In genomic region chr16:70724722-70725284, GRCm38 (mm10) we compare ENCODE assay signal across 14 mouse cellular contexts.
DNase-seq lines count a peak whose midpoint lies in the region; ATAC-seq and TF ChIP-seq lines count a peak whose summit lies in the region.
"Had no signal": no experiment of that assay in that cellular context is flagged by ENCODE, and none has a peak within 500 bp of the region (broad histone marks: within the 10 kb centered on the region; RNA-seq: fewer than 3 reads in every experiment).

No protein-coding gene starts in this region.

- H3K4me1 ChIP-seq in limb, embryonic 14.5 days (ENCODE audit: control insufficient read depth, insufficient read depth, low read length), result no peaks in the 10 kb centered on the region
- peaks cover 6% of the 10 kb centered on the region for H3K4me1 ChIP-seq in limb, embryonic 10.5 days
- H3K4me1 ChIP-seq in forebrain, embryonic 14.5 days (ENCODE audit: control insufficient read depth, insufficient read depth, low read length), result peaks cover 6% of the 10 kb centered on the region; the same call in 1 of the 2 replicates
- no peaks in the 10 kb centered on the region for H3K4me1 ChIP-seq in heart, adult 2 months (ENCODE audit: control insufficient read depth, insufficient read depth, low read length)
- H3K4me1 ChIP-seq: embryonic facial prominence, embryonic 12.5 days; lung, embryonic 15.5 days had no signal

- H3K4me3 ChIP-seq in limb, embryonic 14.5 days (replicated peaks; ENCODE audit: low read length), result no peak overlapping the region
- no peak overlapping the region for H3K4me3 ChIP-seq in limb, embryonic 10.5 days
- H3K4me3 ChIP-seq in forebrain, embryonic 14.5 days (ENCODE audit: low read depth, low read length), result no peak overlapping the region
- no peak overlapping the region for H3K4me3 ChIP-seq in heart, adult 2 months
- H3K4me3 ChIP-seq: embryonic facial prominence, embryonic 12.5 days; limb, embryonic 13.5 days; lung, embryonic 15.5 days had no signal

- no peak overlapping the region for H3K27ac ChIP-seq in limb, embryonic 14.5 days (replicated peaks; ENCODE audit: low read depth, low read length)
- H3K27ac ChIP-seq in limb, embryonic 10.5 days, result no peak overlapping the region
- no peak overlapping the region for H3K27ac ChIP-seq in forebrain, embryonic 14.5 days (ENCODE audit: low read depth, low read length)
- H3K27ac ChIP-seq in heart, adult 2 months, result no peak overlapping the region
- H3K27ac ChIP-seq: embryonic facial prominence, embryonic 12.5 days; limb, embryonic 13.5 days; lung, embryonic 15.5 days had no signal

- H3K9me3 ChIP-seq in limb, embryonic 14.5 days (ENCODE audit: control insufficient read depth, low read length), result no peaks in the 10 kb centered on the region
- no peaks in the 10 kb centered on the region for H3K9me3 ChIP-seq in limb, embryonic 10.5 days (replicated peaks)
- no peaks in the 10 kb centered on the region for H3K9me3 ChIP-seq in forebrain, embryonic 14.5 days (replicated peaks; ENCODE audit: control insufficient read depth, low read length)
- H3K9me3 ChIP-seq: embryonic facial prominence, embryonic 12.5 days; limb, embryonic 13.5 days; lung, embryonic 15.5 days had no signal

- ATAC-seq in limb, embryonic 14.5 days (ENCODE audit: low FRiP score, low read depth), result no peak
- peak; percentile 84 for ATAC-seq in forebrain, embryonic 14.5 days
- ATAC-seq: CD4-positive, CD25-positive, alpha-beta regulatory T cell, adult 4 months had no signal

- WGBS in limb, embryonic 14.5 days, result 56% methylated on average over 5 of the region's 5 CpGs
- WGBS in limb, embryonic 10.5 days, result 81% methylated on average over 5 of the region's 5 CpGs
- WGBS in forebrain, embryonic 14.5 days, result 3% methylated on average over 5 of the region's 5 CpGs
- 67% methylated on average over 5 of the region's 5 CpGs for WGBS in heart, adult 2 months

- H3K4me2 ChIP-seq in limb, embryonic 14.5 days (replicated peaks; ENCODE audit: low read depth, low read length, severe bottlenecking), result no peak overlapping the region
- H3K4me2 ChIP-seq in forebrain, embryonic 14.5 days (ENCODE audit: low read length), result no peak overlapping the region
- H3K4me2 ChIP-seq: embryonic facial prominence, embryonic 12.5 days; limb, embryonic 13.5 days; lung, embryonic 15.5 days had no signal

- TF ChIP-seq POLR2A in limb, embryonic 14.5 days (IDR thresholded peaks at IDR 0.05; ENCODE audit: borderline replicate concordance, extremely low read depth, insufficient read depth, insufficient read length), result no peak
- no peak for TF ChIP-seq POLR2A in heart, adult 2 months (IDR thresholded peaks at IDR 0.05; ENCODE audit: insufficient read depth, low read depth, low read length)

- H3K27me3 ChIP-seq in limb, embryonic 14.5 days (ENCODE audit: control insufficient read depth, insufficient read depth, low read length), result no peaks in the 10 kb centered on the region
- H3K27me3 ChIP-seq in limb, embryonic 10.5 days (ENCODE audit: low read depth, poor library complexity, severe bottlenecking), result no peaks in the 10 kb centered on the region
- no peaks in the 10 kb centered on the region for H3K27me3 ChIP-seq in forebrain, embryonic 14.5 days (replicated peaks; ENCODE audit: control insufficient read depth, insufficient read depth, low read length)
- no peaks in the 10 kb centered on the region for H3K27me3 ChIP-seq in heart, adult 2 months (ENCODE audit: control insufficient read depth, insufficient read depth, low read length)
- H3K27me3 ChIP-seq: embryonic facial prominence, embryonic 12.5 days; limb, embryonic 13.5 days; lung, embryonic 15.5 days had no signal

- TF ChIP-seq CTCF in heart, adult 2 months (IDR thresholded peaks at IDR 0.05), result no peak

- intact Hi-C loops in heart, adult 2 months (cut with DNase I), result no loop called here

- TF ChIP-seq EP300 in heart, adult 2 months (IDR thresholded peaks at IDR 0.05; ENCODE audit: insufficient read depth, low read depth, low read length), result no peak

- H3K9ac ChIP-seq in limb, embryonic 14.5 days (ENCODE audit: low read depth, low read length, severe bottlenecking), result no peak overlapping the region
- no peak overlapping the region for H3K9ac ChIP-seq in forebrain, embryonic 14.5 days (ENCODE audit: low read length)
- H3K9ac ChIP-seq in heart, adult 2 months (ENCODE audit: low read depth, low read length), result no peak overlapping the region
- H3K9ac ChIP-seq: embryonic facial prominence, embryonic 12.5 days; limb, embryonic 13.5 days; lung, embryonic 15.5 days had no signal

- no peaks in the 10 kb centered on the region for H3K36me3 ChIP-seq in limb, embryonic 14.5 days (ENCODE audit: control insufficient read depth, insufficient read depth, low read length)
- no peaks in the 10 kb centered on the region for H3K36me3 ChIP-seq in limb, embryonic 10.5 days
- no peaks in the 10 kb centered on the region for H3K36me3 ChIP-seq in forebrain, embryonic 14.5 days (ENCODE audit: control insufficient read depth, insufficient read depth, low read length)
- no peaks in the 10 kb centered on the region for H3K36me3 ChIP-seq in heart, adult 2 months (ENCODE audit: control insufficient read depth, insufficient read depth, low read length)
- H3K36me3 ChIP-seq: embryonic facial prominence, embryonic 12.5 days; limb, embryonic 13.5 days; lung, embryonic 15.5 days had no signal

- peak; percentile 12 for DNase-seq in limb, embryonic 14.5 days (ENCODE audit: low spot score)
- DNase-seq in limb, embryonic 10.5 days (ENCODE audit: low spot score), result no peak
- peak; percentile 92 for DNase-seq in forebrain, embryonic 14.5 days (ENCODE audit: low spot score)
- DNase-seq in mesoderm, embryonic 11.5 days (ENCODE audit: low read depth, low spot score), result peak; percentile 6
- peak; percentile 37 for DNase-seq in retina, postnatal 1 day
- no peak for DNase-seq in heart, adult 2 months
- DNase-seq in urinary bladder, postnatal 4 days (ENCODE audit: low spot score in 2 of 2), result no peak
- DNase-seq: adrenal gland, adult 2 months; kidney, adult 2 months; thymus, postnatal 14 days had no signal

- H3K79me2 ChIP-seq in heart, adult 2 months (replicated peaks; ENCODE audit: control insufficient read depth, insufficient read depth, low read length), result no peaks in the 10 kb centered on the region

Comparison
In these comparisons a context has a peak if more than half of its experiments do, and no peak if none do; other contexts are left out.
1. DNase-seq: peak in limb, embryonic 14.5 days (single experiment), forebrain, embryonic 14.5 days (single experiment), mesoderm, embryonic 11.5 days (single experiment) and retina, postnatal 1 day (single experiment); none in limb, embryonic 10.5 days (single experiment), heart, adult 2 months (0 of 2) and urinary bladder, postnatal 4 days (0 of 2).